In the genomic region with DNA sequence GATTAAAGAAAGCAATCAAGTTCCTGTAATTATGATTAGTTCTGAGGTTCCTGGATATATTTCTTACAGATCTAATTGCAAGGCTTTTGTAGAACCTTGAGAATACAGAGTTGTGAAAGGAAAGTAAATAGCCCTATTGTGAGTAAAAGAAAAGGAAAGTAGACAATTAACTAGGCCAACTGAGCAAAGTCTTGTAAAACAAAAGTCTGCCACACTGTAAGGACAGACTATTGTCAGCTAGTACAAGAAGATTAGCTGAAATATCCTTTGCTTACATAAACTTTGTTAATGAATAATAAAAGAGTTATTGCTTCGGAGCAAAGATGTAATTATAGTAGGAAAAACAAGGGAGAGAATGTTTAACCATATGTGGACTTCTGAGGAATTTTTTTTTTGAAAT, we compare ENCODE assay signal across 19 mouse cellular contexts. TPM values are rescaled to one million over a fixed set of nuclear protein-coding genes. Genes with fewer than 3 reads are reported as not detected.
"Had no signal": no experiment of that assay in that cellular context is flagged by ENCODE, and none has a peak within 500 bp of the region (broad histone marks: within the 10 kb centered on the region; RNA-seq: fewer than 3 reads in every experiment).

No protein-coding gene starts in this region.

- H3K27ac ChIP-seq: lung, embryonic 15.5 days; macrophage; midbrain, embryonic 13.5 days; midbrain, embryonic 15.5 days; neural tube, embryonic 12.5 days had no signal

- H3K27me3 ChIP-seq: lung, embryonic 15.5 days; megakaryocyte, embryonic 14.5 days; midbrain, embryonic 13.5 days; midbrain, embryonic 15.5 days; neural tube, embryonic 12.5 days had no signal

- H3K4me1 ChIP-seq: lung, embryonic 15.5 days; megakaryocyte, embryonic 14.5 days; midbrain, embryonic 13.5 days; midbrain, embryonic 15.5 days; neural tube, embryonic 12.5 days had no signal

- H3K4me3 ChIP-seq: lung, embryonic 15.5 days; megakaryocyte, embryonic 14.5 days; midbrain, embryonic 13.5 days; midbrain, embryonic 15.5 days; neural tube, embryonic 12.5 days had no signal

- H3K9ac ChIP-seq: liver, postnatal 0 days; lung, embryonic 15.5 days; midbrain, embryonic 13.5 days; midbrain, embryonic 15.5 days; neural tube, embryonic 12.5 days had no signal

- H3K4me2 ChIP-seq: lung, embryonic 15.5 days; midbrain, embryonic 11.5 days; midbrain, embryonic 13.5 days; midbrain, embryonic 15.5 days; neural tube, embryonic 12.5 days had no signal

- H3K9me3 ChIP-seq: lung, embryonic 15.5 days; midbrain, embryonic 13.5 days; midbrain, embryonic 15.5 days; neural tube, embryonic 12.5 days had no signal

- H3K36me3 ChIP-seq: lung, embryonic 15.5 days; midbrain, embryonic 13.5 days; midbrain, embryonic 15.5 days; neural tube, embryonic 12.5 days had no signal

- ATAC-seq: liver, postnatal 0 days; lung, postnatal 0 days; midbrain, embryonic 13.5 days; midbrain, embryonic 15.5 days had no signal

- DNase-seq: liver, postnatal 0 days; lung, adult 2 months; lung, postnatal 14 days; lung, postnatal 36 days; right cerebral cortex, postnatal 25 days; right cerebral cortex, postnatal 4 days; spleen, adult 18-20 months; thymus, adult 18-20 months; thymus, postnatal 14 days; thymus, postnatal 36 days had no signal

RNA-seq across cellular contexts. Expression of a gene that starts 25.2 kb away (rescaled TPM):
- total RNA-seq: monocyte, adult 5-6 weeks had no signal
